Mouse (Mus musculus): ENCODE data around the gene Srsf12. TPM values are rescaled to one million over a fixed set of nuclear protein-coding genes. Genes with fewer than 3 reads are reported as not detected.

Gene Srsf12
- polyA plus RNA-seq, 1 experiment from 2014 or later = 3.3 TPM

Other genes starting within 250 kb of the Srsf12 start
- gene Rragd, start 226.0 kb upstream of the Srsf12 start, polyA plus RNA-seq (2015; fragmentation: Nextera tagmentation; extraction: Ambion mirVana) = 2.6 and 2.7 TPM in 2 replicates
- gene Ube2j1, start 177.6 kb upstream of the Srsf12 start, polyA plus RNA-seq (2015; fragmentation: Nextera tagmentation; extraction: Ambion mirVana) = 48.3 and 52.9 TPM in 2 replicates
- 0.59 TPM in 1 of 2 replicates, not detected in the other for gene Gabrr2, start 146.0 kb upstream of the Srsf12 start, polyA plus RNA-seq (2015; fragmentation: Nextera tagmentation; extraction: Ambion mirVana)
- not detected in 2 replicates for gene Gabrr1, start 76.5 kb upstream of the Srsf12 start, polyA plus RNA-seq (2015; fragmentation: Nextera tagmentation; extraction: Ambion mirVana)
- 1.2 and 1.6 TPM in 2 replicates for gene Pm20d2, start 19.3 kb upstream of the Srsf12 start, polyA plus RNA-seq (2015; fragmentation: Nextera tagmentation; extraction: Ambion mirVana)
- gene Pnrc1, start 81.2 kb downstream of the Srsf12 start, polyA plus RNA-seq (2015; fragmentation: Nextera tagmentation; extraction: Ambion mirVana) = 122 and 129 TPM in 2 replicates
- 23.3 and 25.4 TPM in 2 replicates for gene Rngtt, start 101.3 kb downstream of the Srsf12 start, polyA plus RNA-seq (2015; fragmentation: Nextera tagmentation; extraction: Ambion mirVana)